Mouse (Mus musculus): ENCODE results near the gene Nol6.
A peak's percentile ranks its signal among the peaks of the same experiment; 100 is the strongest.

Nol6 gene

GRCm38 (mm10) chr4:41118706-41119292 is 5.5 kb downstream of the Nol6 start:
- peak; percentile 78 for DNase-seq (ENCODE audit: low read depth)

- DNase-seq (ENCODE audit: low read depth): no peak
These were observed 7.4 kb downstream of the Nol6 start for GRCm38 (mm10) chr4:41116817-41117216.

GRCm38 (mm10) chr4:41115793-41116192 is 8.5 kb downstream of the Nol6 start:
- no peak for DNase-seq (ENCODE audit: low read depth)

- DNase-seq (ENCODE audit: low read depth): no peak
These were observed 9.2 kb downstream of the Nol6 start for GRCm38 (mm10) chr4:41115074-41115473.

GRCm38 (mm10) chr4:41114358-41115070 is 9.7 kb downstream of the Nol6 start:
- DNase-seq (ENCODE audit: low read depth): no peak

- DNase-seq (ENCODE audit: low read depth): no peak
These were observed 15.4 kb downstream of the Nol6 start for GRCm38 (mm10) chr4:41108717-41109425.

- no peak for DNase-seq (ENCODE audit: low read depth)
These were observed 16.8 kb downstream of the Nol6 start for GRCm38 (mm10) chr4:41107440-41107839.

- no peak for DNase-seq (ENCODE audit: low read depth)
These were observed 21.4 kb downstream of the Nol6 start for GRCm38 (mm10) chr4:41102901-41103300.

- no peak for DNase-seq (ENCODE audit: low read depth)
These were observed 23.3 kb downstream of the Nol6 start for GRCm38 (mm10) chr4:41100986-41101385.

- DNase-seq (ENCODE audit: low read depth): no peak
These were observed 25.7 kb downstream of the Nol6 start for GRCm38 (mm10) chr4:41098577-41098951.

- peak; percentile 54 for DNase-seq (ENCODE audit: low read depth)
These were observed 26.2 kb downstream of the Nol6 start, which contains the start of gene Aqp3 for GRCm38 (mm10) chr4:41097871-41098576. Gene Aqp3 (minus strand): TSS chr4:41098183.

GRCm38 (mm10) chr4:41097381-41097780 is 26.9 kb downstream of the Nol6 start:
- DNase-seq (ENCODE audit: low read depth): peak; percentile 8

GRCm38 (mm10) chr4:41096794-41097193 is 27.5 kb downstream of the Nol6 start:
- no peak for DNase-seq (ENCODE audit: low read depth)

GRCm38 (mm10) chr4:41096169-41096568 is 28.1 kb downstream of the Nol6 start:
- no peak for DNase-seq (ENCODE audit: low read depth)

GRCm38 (mm10) chr4:41094361-41094760 is 29.9 kb downstream of the Nol6 start:
- no peak for DNase-seq (ENCODE audit: low read depth)

GRCm38 (mm10) chr4:41092958-41093357 is 31.3 kb downstream of the Nol6 start:
- no peak for DNase-seq (ENCODE audit: low read depth)

- no peak for DNase-seq (ENCODE audit: low read depth)
These were observed 32.9 kb downstream of the Nol6 start for GRCm38 (mm10) chr4:41091391-41091790.

GRCm38 (mm10) chr4:41089705-41090104 is 34.5 kb downstream of the Nol6 start:
- DNase-seq (ENCODE audit: low read depth): no peak

GRCm38 (mm10) chr4:41089189-41089588 is 35.1 kb downstream of the Nol6 start:
- DNase-seq (ENCODE audit: low read depth): no peak

GRCm38 (mm10) chr4:41087459-41088298 is 36.6 kb downstream of the Nol6 start:
- no peak for DNase-seq (ENCODE audit: low read depth)

- no peak for DNase-seq (ENCODE audit: low read depth)
These were observed 37.3 kb downstream of the Nol6 start for GRCm38 (mm10) chr4:41086947-41087346.

GRCm38 (mm10) chr4:41084819-41085218 is 39.4 kb downstream of the Nol6 start:
- DNase-seq (ENCODE audit: low read depth): no peak

All from induced T-regulatory cell, adult 2 months (primary cell).